Mouse (Mus musculus) naive thymus-derived CD4-positive, alpha-beta T cell, adult 2 months (primary cell): ENCODE measurements around the gene Ints1.
"Not testable (repeated sequence)": the region's sequence is repeated elsewhere in the genome, so short reads cannot be mapped to it uniquely, and the experiment has no call there.

Source experiments
- DNase-seq: peaks from one replicate; pipeline ENCODE4 v3.0.0-alpha.2; 2011; ENCODE audit warnings: low read depth

Ints1 gene

GRCm38 (mm10) chr5:139754753-139755152 is 20.7 kb downstream of the Ints1 start:
- peak; percentile 49 for DNase-seq

GRCm38 (mm10) chr5:139750535-139750934 is 24.9 kb downstream of the Ints1 start:
- peak; percentile 75 for DNase-seq

- DNase-seq: no peak
Measured at GRCm38 (mm10) chr5:139749413-139750125, 25.9 kb downstream of the Ints1 start.

GRCm38 (mm10) chr5:139745771-139746170 is 29.7 kb downstream of the Ints1 start:
- DNase-seq: peak; percentile 64

GRCm38 (mm10) chr5:139742640-139743039 is 32.8 kb downstream of the Ints1 start:
- DNase-seq: not testable (repeated sequence)

- DNase-seq: no peak
Measured at GRCm38 (mm10) chr5:139738592-139739315, 36.7 kb downstream of the Ints1 start.

GRCm38 (mm10) chr5:139737841-139738591 is 37.5 kb downstream of the Ints1 start:
- DNase-seq: no peak

- no peak for DNase-seq
Measured at GRCm38 (mm10) chr5:139736504-139736940, 39.0 kb downstream of the Ints1 start.

GRCm38 (mm10) chr5:139735677-139736503 is 39.6 kb downstream of the Ints1 start, which contains the start of gene Micall2:
Micall2 (minus strand) TSS chr5:139736336.
- peak; percentile 91 for DNase-seq

- no peak for DNase-seq
Measured at GRCm38 (mm10) chr5:139734746-139735145, 40.7 kb downstream of the Ints1 start.

GRCm38 (mm10) chr5:139734016-139734415 is 41.5 kb downstream of the Ints1 start:
- no peak for DNase-seq

GRCm38 (mm10) chr5:139732634-139733107 is 42.8 kb downstream of the Ints1 start:
- DNase-seq: no peak

GRCm38 (mm10) chr5:139730712-139731486 is 44.6 kb downstream of the Ints1 start:
- no peak for DNase-seq

- DNase-seq: no peak
Measured at GRCm38 (mm10) chr5:139727261-139727660, 48.2 kb downstream of the Ints1 start.

GRCm38 (mm10) chr5:139726186-139726585 is 49.3 kb downstream of the Ints1 start:
- no peak for DNase-seq

- DNase-seq: no peak
Measured at GRCm38 (mm10) chr5:139724336-139725116, 50.9 kb downstream of the Ints1 start.

- DNase-seq: no peak
Measured at GRCm38 (mm10) chr5:139723113-139723512, 52.4 kb downstream of the Ints1 start.

GRCm38 (mm10) chr5:139722709-139723108 is 52.8 kb downstream of the Ints1 start:
- no peak for DNase-seq

- no peak for DNase-seq
Measured at GRCm38 (mm10) chr5:139718949-139719348, 56.5 kb downstream of the Ints1 start.

GRCm38 (mm10) chr5:139718540-139718939 is 56.9 kb downstream of the Ints1 start:
- no peak for DNase-seq
